Mouse (Mus musculus) heart, embryonic 15.5 days (tissue): Measurements from ENCODE around the gene Mkrn3. TPM values are rescaled to one million over a fixed set of nuclear protein-coding genes. Genes with fewer than 3 reads are reported as not detected.

Source experiments
- ATAC-seq: fragments of 200-750 bp; cut with Nextera tagmentation; replicated peaks from 2 replicates; pipeline ENCODE4 v1.8.0; 2017; ENCODE audit warnings: low read depth, moderate TSS enrichment; ENCODE audit not compliant: insufficient number of reproducible peaks, insufficient read depth, low FRiP score
- H3K27ac ChIP-seq: fragments of 300-500 bp; sonication (generic); 2 replicates; pipeline ENCODE4 v1.5.1; 2015; ENCODE audit warnings: mild to moderate bottlenecking, inconsistent platforms
- H3K27me3 ChIP-seq: fragments of 300-500 bp; sonication (generic); 2 replicates; pipeline ENCODE4 v1.6.1; 2015; ENCODE audit warnings: inconsistent platforms
- H3K36me3 ChIP-seq: fragments of 300-500 bp; sonication (generic); 2 replicates; pipeline ENCODE4 v1.6.1; 2015; ENCODE audit warnings: mild to moderate bottlenecking, inconsistent platforms
- H3K4me1 ChIP-seq: fragments of 300-500 bp; sonication (generic); replicated peaks from 2 replicates; pipeline ENCODE4 v1.6.1; 2015; ENCODE audit warnings: inconsistent platforms
- H3K4me2 ChIP-seq: fragments of 300-500 bp; sonication (generic); 2 replicates; pipeline ENCODE4 v1.6.1; 2015; ENCODE audit warnings: inconsistent platforms, mild to moderate bottlenecking, moderate library complexity
- H3K4me3 ChIP-seq: fragments of 300-500 bp; sonication (generic); 2 replicates; pipeline ENCODE4 v1.5.1; 2015; ENCODE audit warnings: mild to moderate bottlenecking, inconsistent platforms
- H3K9ac ChIP-seq: fragments of 300-500 bp; sonication (generic); 2 replicates; pipeline ENCODE4 v1.6.1; 2015; ENCODE audit warnings: mild to moderate bottlenecking, inconsistent platforms
- H3K9me3 ChIP-seq: fragments of 300-500 bp; sonication (generic); replicated peaks from 2 replicates; pipeline ENCODE4 v1.6.1; 2016; ENCODE audit warnings: inconsistent platforms
- WGBS: fragments of 180-500 bp; shearing (Covaris S2); methylation state at CpG from one replicate; pipeline ENCODE4 v1.1.7; 2015; ENCODE audit warnings: mixed read lengths; 5-methylcytosine and 5-hydroxymethylcytosine counted together
- polyA plus RNA-seq: library from polyadenylated mRNA; unstranded; fragments of >200 nt; fragmentation: Nextera tagmentation; extraction: Ambion mirVana; gene quantifications from 2 replicates; pipeline ENCODE4 v1.2.1, GENCODE M21; 2015

Gene Mkrn3
- polyA plus RNA-seq, 1 experiment from 2014 or later: 2.5 TPM

DNA sequence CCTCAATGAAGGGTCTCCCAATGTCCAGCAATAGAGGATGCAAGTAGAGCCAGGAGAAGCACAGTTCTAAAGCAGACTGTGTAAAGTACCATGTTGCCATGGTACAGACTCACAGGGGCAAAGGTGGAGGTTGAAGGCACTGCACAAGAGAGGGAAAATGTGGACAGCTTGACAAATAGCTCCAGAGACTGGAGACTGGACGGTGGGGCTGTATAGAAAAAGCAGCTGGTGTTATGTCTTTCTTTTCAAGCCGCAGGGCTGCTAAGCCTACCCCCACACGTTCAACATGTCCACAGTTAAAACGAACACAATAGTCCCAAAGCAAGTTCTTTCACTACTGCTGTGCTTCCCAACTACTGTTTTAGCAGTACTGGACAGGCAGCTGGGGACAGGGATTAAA is 3.3 kb upstream of the Mkrn3 start:
- Histone ChIP-seq H3K4me2 (no peak overlapping the region), H3K4me1 (peaks cover 5% of the 10 kb centered on the region), H3K36me3 (no peaks in the 10 kb centered on the region), H3K9ac (no peak overlapping the region), H3K27ac (no peak overlapping the region), H3K27me3 (no peaks in the 10 kb centered on the region; the same call in 1 of the 2 replicates), H3K9me3 (no peaks in the 10 kb centered on the region; the same call in 1 of the 2 replicates), H3K4me3 (no peak overlapping the region)
- ATAC-seq: no peak
- WGBS: 43% methylated on average over 4 of the region's 4 CpGs

DNA sequence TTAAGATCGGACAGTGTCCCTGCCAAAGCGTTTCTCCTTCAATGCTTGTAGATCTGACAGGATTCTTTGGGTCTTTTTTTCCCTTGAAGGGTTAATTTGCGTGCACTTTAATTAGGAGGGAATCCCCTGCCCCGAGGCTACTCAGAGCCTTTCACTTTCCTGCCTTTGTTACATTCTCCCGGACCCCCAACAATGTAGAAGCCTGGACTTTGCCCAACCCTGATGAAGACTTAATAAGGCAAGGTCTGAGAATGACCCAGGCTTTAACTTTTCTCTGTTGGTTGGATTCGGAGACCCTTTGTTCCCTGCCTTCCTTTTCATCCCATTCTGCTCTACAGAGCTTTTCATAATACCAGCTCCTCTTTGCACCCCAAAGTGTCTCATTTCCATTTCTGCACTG is 627 bp upstream of the Mkrn3 start:
- Histone ChIP-seq H3K9me3 (no peaks in the 10 kb centered on the region; the same call in 1 of the 2 replicates), H3K4me2 (peak overlapping the region; percentile 72; the same call in 1 of the 2 replicates), H3K27ac (no peak overlapping the region), H3K9ac (no peak overlapping the region), H3K27me3 (no peaks in the 10 kb centered on the region), H3K4me1 (peaks cover 5% of the 10 kb centered on the region), H3K4me3 (peak overlapping the region; percentile 67; the same call in 1 of the 2 replicates), H3K36me3 (no peaks in the 10 kb centered on the region)
- 67% methylated on average over 6 of the region's 6 CpGs for WGBS
- ATAC-seq: no peak

DNA sequence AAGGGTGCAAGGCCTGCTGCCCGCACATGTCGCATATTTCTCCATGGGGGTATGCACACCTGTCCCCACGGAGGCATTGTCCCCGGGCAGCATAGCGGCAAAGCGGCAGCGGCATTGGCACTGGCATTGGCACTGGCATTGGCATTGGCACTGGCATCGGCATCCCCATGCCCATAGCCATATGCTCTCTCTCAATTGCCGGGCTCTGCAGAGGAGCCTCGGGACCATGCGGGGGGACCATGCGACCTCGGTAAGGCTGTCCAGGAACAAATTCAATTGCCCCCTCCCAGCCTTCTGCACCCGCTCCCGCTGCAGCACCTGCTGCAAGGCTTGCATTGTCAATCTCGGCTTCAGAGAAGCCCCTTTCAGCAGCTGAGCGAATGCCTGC is 840 bp downstream of the Mkrn3 start:
- H3K4me2 ChIP-seq: peak overlapping the region; percentile 72
- 54% methylated on average over 17 of the region's 17 CpGs for WGBS
- no peaks in the 10 kb centered on the region; the same call in 1 of the 2 replicates for H3K9me3 ChIP-seq
- no peak for ATAC-seq
- peaks cover 5% of the 10 kb centered on the region for H3K4me1 ChIP-seq
- H3K36me3 ChIP-seq: no peaks in the 10 kb centered on the region
- no peak overlapping the region for H3K27ac ChIP-seq
- H3K27me3 ChIP-seq: no peaks in the 10 kb centered on the region
- H3K9ac ChIP-seq: peak overlapping the region; percentile 55; the same call in 1 of the 2 replicates
- peak overlapping the region; percentile 67 for H3K4me3 ChIP-seq

DNA sequence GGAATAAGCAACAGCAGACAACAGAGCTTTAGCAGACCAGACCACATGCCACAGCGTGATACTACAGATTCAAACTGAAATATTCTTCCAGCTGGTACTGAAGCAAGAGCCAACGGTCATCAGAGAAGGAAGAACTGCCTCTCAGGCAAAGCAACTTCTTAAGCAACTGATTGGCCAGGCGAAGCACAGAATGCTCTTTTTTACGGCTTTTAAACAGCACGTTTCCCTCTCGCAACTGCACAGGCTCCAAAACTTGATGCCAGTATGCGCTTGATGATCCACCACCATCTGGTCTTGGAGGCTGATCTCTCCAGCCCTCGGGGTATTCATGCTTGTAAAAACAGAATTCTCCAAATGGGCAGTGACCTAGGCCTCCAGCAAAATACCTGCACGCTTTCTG is 1.6 kb downstream of the Mkrn3 start:
- 78% methylated on average over 9 of the region's 9 CpGs for WGBS
- no peaks in the 10 kb centered on the region for H3K36me3 ChIP-seq
- ATAC-seq: no peak
- peaks cover 5% of the 10 kb centered on the region for H3K4me1 ChIP-seq
- no peaks in the 10 kb centered on the region for H3K27me3 ChIP-seq
- no peak overlapping the region for H3K27ac ChIP-seq
- H3K9me3 ChIP-seq: no peaks in the 10 kb centered on the region; the same call in 1 of the 2 replicates
- H3K4me2 ChIP-seq: peak overlapping the region; percentile 72; the same call in 1 of the 2 replicates
- no peak overlapping the region for H3K4me3 ChIP-seq
- H3K9ac ChIP-seq: no peak overlapping the region

DNA sequence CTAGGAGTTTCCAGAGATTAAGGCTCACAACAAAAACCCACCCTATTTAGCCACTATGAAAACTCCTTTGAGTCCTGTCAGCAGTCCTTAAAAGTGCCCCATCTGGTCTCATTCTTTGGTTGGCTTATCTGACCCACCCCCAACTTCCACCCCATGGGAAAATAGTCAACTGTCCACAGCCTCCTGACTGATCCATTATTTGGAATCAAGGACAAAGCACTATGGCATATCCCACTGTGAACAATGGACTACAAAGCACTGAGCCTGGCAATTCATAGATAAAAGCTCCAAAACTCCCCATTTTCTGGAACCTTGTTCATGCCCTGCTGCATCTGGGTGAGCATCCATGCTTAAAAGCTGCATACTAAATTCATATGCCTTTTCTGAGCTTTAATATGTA is 3.8 kb downstream of the Mkrn3 start:
- Histone ChIP-seq H3K9ac (no peak overlapping the region), H3K9me3 (no peaks in the 10 kb centered on the region; the same call in 1 of the 2 replicates), H3K4me2 (no peak overlapping the region), H3K27ac (no peak overlapping the region), H3K4me3 (no peak overlapping the region), H3K27me3 (no peaks in the 10 kb centered on the region), H3K36me3 (no peaks in the 10 kb centered on the region), H3K4me1 (peaks cover 5% of the 10 kb centered on the region)
- ATAC-seq: no peak

DNA sequence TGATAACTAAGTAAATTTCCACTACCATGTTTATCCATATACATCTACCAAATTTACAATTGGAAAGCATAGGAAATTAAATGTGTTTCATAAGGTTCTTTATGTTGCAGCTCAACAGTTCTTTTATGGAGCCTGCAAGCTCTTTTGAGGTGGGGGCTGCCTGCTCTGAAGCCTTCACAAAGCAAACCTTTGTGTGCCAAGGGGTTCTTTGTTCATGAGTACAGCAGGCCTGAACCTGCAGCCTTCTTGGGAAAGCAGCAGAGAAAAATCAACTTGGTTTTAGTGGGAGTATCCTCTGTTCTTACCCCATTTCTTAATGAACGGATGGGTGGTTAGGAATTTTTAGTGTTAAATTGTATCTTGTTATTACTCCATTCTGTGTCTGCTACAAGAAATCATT is 4.7 kb downstream of the Mkrn3 start:
- no peak overlapping the region for H3K9ac ChIP-seq
- H3K27ac ChIP-seq: no peak overlapping the region
- ATAC-seq: no peak
- 63% methylated on average over 1 of the region's 1 CpGs for WGBS
- no peak overlapping the region for H3K4me2 ChIP-seq
- H3K36me3 ChIP-seq: no peaks in the 10 kb centered on the region
- no peaks in the 10 kb centered on the region for H3K9me3 ChIP-seq
- H3K4me3 ChIP-seq: no peak overlapping the region
- H3K4me1 ChIP-seq: peaks cover 5% of the 10 kb centered on the region
- H3K27me3 ChIP-seq: no peaks in the 10 kb centered on the region

DNA sequence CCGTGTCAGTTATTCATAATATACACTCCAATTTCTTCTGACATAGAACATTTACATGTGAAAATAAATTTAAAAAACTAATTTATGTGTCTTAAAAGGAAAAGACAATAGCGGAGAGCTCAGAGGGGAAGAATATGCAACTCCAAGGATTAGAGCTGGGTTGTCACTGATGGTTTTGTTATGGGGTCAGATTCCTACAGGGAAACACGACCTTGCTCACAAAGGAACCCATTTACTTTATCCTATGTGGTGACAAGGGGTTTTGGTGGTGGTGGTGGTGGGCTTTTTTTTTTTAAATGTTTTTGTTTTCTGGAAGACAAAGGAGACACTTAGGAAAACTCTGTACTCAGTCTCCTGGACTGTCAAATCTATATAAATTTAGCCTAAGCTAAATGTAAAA is 12.1 kb downstream of the Mkrn3 start:
- no peak overlapping the region for H3K9ac ChIP-seq
- no peak overlapping the region for H3K27ac ChIP-seq
- H3K4me1 ChIP-seq: no peaks in the 10 kb centered on the region
- no peak for ATAC-seq
- WGBS: 51% methylated on average over 3 of the region's 3 CpGs
- H3K36me3 ChIP-seq: no peaks in the 10 kb centered on the region
- 0 out of 2 replicates have a peak, but pooled peaks cover 2% of the 10 kb centered on the region for H3K27me3 ChIP-seq
- no peak overlapping the region for H3K4me2 ChIP-seq
- no peak overlapping the region for H3K4me3 ChIP-seq
- no peaks in the 10 kb centered on the region for H3K9me3 ChIP-seq

DNA sequence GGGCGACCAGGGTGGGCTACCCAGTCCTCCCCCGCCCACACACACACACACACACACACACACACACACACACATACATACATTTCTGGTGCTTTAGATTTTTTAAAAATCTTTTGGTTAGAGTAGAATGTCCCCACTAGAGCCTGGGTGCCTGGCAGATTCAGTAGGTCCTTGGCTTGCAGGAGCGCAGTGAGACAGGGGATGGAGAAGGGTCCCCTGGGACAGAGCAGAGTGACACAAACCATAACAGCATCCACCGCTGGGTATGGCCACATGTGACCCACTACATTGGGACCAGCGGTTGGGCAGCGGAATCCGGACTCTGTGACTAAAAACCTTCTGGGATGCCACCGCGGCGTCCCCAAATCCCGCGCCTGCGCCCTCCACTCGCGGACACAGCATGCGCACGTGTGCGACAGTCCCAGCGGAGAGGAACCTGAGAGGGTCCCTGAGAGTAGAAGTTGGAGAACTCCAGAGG is 13.3 kb downstream of the Mkrn3 start:
- H3K4me1 ChIP-seq: no peaks in the 10 kb centered on the region
- H3K4me2 ChIP-seq: no peak overlapping the region
- H3K9me3 ChIP-seq: no peaks in the 10 kb centered on the region
- no peak for ATAC-seq
- 0 out of 2 replicates have a peak, but pooled peaks cover 2% of the 10 kb centered on the region for H3K27me3 ChIP-seq
- H3K27ac ChIP-seq: no peak overlapping the region
- no peak overlapping the region for H3K4me3 ChIP-seq
- H3K9ac ChIP-seq: no peak overlapping the region
- 38% methylated on average over 19 of the region's 19 CpGs for WGBS
- no peaks in the 10 kb centered on the region for H3K36me3 ChIP-seq

DNA sequence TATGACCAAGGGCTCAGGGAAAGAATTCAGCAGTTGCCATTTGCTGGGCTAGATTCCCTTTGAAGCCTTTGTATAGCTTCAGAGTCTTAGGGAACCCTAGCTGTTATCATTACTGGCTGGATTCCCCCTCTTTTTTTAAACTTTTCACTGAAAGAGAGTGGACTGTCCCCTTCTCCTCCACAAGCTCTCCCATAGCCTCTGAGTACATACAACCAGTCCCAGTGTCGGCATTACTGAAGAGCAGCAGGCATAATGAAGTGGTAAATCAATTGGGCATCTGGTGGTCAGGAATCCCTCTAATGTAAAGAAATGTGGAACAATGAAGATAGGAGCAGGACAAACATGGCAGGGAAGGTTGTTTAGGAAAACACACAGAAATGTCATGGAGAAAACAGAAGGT is 27.7 kb downstream of the Mkrn3 start:
- 48% methylated on average over 1 of the region's 1 CpGs for WGBS
- Histone ChIP-seq H3K27me3 (no peaks in the 10 kb centered on the region), H3K4me1 (no peaks in the 10 kb centered on the region), H3K9ac (no peak overlapping the region), H3K4me3 (no peak overlapping the region), H3K27ac (no peak overlapping the region), H3K4me2 (no peak overlapping the region), H3K36me3 (no peaks in the 10 kb centered on the region), H3K9me3 (no peaks in the 10 kb centered on the region)
- no peak for ATAC-seq

DNA sequence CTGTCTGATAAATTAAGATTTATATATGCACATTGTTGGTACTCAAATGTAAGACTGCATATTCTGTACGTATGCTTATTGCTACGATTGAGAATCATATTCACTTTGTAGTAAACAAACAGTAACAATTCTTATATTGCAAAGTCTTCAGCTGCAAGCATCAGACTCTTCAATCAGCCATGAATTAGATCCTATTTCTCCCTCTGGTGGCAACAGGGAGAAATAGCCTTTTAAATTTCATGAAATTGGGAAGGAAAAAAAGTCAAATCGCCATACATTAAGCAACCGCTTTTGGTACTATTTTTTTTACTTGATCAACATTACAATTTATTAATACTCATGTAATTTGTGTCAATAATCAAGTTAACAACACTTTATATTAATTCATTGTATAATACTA is 31.6 kb downstream of the Mkrn3 start:
- no peaks in the 10 kb centered on the region for H3K9me3 ChIP-seq
- no peaks in the 10 kb centered on the region for H3K4me1 ChIP-seq
- H3K9ac ChIP-seq: no peak overlapping the region
- H3K4me2 ChIP-seq: no peak overlapping the region
- H3K27ac ChIP-seq: no peak overlapping the region
- no peak for ATAC-seq
- H3K36me3 ChIP-seq: no peaks in the 10 kb centered on the region
- no peaks in the 10 kb centered on the region for H3K27me3 ChIP-seq
- no peak overlapping the region for H3K4me3 ChIP-seq
- 36% methylated on average over 4 of the region's 4 CpGs for WGBS

DNA sequence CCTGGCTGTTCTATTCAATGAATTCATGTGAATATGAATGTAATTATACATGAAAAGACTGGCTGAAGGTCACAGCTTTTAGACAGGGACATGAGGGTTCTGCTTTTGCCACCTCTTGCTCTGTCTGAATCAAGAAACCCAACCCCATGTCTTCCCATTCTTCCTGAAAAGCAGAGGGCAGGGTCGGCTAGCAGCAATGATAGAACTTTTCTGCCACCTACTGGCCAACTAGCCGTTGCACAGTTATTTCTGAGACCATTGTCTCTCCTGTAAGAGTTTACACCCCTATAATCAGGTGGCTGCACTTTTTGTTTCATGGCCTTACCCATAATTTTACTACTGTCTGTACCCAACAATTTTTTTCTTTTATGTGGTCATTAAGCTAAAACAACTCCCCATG is 37.5 kb downstream of the Mkrn3 start:
- Histone ChIP-seq H3K9ac (no peak overlapping the region), H3K4me3 (no peak overlapping the region), H3K4me1 (no peaks in the 10 kb centered on the region), H3K27me3 (no peaks in the 10 kb centered on the region), H3K9me3 (no peaks in the 10 kb centered on the region), H3K4me2 (no peak overlapping the region), H3K36me3 (no peaks in the 10 kb centered on the region), H3K27ac (no peak overlapping the region)
- ATAC-seq: no peak
- 6% methylated on average over 2 of the region's 2 CpGs for WGBS

DNA sequence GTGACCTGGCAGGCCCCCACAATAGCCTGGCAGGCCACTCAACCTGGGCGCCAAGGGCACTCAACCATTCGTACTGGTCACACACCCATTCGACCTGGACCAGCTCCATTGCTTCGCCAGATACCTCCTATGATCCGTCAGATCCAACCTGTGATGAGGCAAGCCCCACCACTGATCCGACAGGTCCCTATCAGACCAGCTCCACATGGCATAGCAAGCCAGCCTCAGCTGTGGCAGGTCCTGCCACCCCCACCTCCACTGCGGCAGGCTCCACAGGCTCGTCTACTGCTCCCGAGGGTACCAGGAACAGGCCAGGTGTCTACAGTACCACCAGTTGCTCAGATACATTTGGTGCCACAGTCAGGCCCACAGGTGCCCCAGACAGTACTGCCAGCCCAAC is 41.4 kb downstream of the Mkrn3 start:
- no peaks in the 10 kb centered on the region for H3K27me3 ChIP-seq
- ATAC-seq: 0 out of 2 replicates have a peak, but pooled peaks have one; percentile 4
- H3K4me1 ChIP-seq: no peaks in the 10 kb centered on the region
- no peaks in the 10 kb centered on the region for H3K9me3 ChIP-seq
- H3K9ac ChIP-seq: no peak overlapping the region
- H3K4me2 ChIP-seq: no peak overlapping the region
- H3K4me3 ChIP-seq: no peak overlapping the region
- no peaks in the 10 kb centered on the region for H3K36me3 ChIP-seq
- no peak overlapping the region for H3K27ac ChIP-seq
- 84% methylated on average over 9 of the region's 9 CpGs for WGBS
